Mouse (Mus musculus): ENCODE measurements around the gene Fmod.

Fmod gene

DNA sequence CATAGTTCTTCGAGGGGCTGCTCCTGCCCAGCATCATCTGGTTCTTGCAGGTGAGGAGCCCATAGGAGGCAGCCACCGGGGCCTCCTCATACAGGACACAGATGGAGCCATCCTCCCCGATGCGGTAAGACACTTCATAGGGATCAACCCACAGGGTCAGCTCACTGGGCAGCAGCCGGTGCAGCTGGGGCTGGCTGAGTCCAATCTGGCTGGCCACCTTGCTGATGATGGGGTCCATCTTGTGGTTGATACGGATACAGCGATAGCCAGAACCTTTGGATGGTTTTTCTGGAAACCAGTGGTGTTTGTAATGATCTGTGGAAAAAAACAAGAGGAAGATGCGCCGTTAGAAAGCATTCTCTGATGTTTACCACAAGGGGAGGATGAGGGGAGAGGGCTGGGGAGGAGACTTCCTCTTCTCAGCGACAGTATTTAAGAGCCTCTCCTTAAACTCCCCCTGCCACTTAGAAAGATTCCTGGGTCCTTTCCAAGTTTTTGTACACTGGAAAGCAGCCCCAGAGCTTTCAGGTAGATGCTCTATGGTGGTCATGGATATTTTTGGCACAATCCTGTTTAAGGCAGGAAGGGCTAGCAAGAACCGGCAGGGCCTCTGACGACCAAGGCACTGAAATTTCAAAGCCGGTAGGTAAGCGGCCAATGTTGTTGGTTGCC, 40.5 kb downstream of the Fmod start:
- no peak for DNase-seq

DNA sequence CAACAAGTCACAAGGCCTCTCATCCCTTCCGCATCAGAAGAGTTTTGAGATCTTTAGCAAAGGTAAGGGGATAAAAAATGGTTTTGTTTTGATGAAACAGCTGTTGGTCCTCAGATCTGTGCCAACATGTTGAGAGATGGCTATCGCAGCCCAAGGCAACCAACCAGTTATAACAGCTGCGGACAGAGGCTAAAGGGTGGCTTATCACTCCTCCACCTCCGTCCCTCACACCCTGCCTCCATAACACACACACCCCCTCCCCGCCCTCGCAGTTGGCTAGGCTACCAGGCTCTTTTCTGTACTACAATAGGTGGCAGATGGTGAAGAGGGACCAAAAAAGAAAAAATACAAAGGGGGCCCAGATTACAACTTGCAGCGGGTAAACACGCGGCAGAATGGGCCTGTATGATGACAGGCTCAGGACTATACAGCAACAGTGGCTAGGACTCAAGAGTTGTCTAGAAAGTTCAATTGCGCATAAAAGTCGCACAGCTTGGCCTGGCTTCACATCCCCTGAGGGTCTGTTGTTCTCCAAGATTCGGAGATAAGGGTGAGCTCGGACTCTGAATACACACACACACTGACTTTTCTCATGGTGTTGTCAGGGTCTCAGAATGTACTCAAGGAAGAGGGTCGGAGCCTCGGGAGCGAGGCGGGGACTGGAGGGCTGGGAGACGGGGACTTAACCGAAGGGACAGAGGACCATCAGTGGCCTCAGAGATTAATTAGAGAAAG, 41.2 kb downstream of the Fmod start:
- no peak for DNase-seq

DNA sequence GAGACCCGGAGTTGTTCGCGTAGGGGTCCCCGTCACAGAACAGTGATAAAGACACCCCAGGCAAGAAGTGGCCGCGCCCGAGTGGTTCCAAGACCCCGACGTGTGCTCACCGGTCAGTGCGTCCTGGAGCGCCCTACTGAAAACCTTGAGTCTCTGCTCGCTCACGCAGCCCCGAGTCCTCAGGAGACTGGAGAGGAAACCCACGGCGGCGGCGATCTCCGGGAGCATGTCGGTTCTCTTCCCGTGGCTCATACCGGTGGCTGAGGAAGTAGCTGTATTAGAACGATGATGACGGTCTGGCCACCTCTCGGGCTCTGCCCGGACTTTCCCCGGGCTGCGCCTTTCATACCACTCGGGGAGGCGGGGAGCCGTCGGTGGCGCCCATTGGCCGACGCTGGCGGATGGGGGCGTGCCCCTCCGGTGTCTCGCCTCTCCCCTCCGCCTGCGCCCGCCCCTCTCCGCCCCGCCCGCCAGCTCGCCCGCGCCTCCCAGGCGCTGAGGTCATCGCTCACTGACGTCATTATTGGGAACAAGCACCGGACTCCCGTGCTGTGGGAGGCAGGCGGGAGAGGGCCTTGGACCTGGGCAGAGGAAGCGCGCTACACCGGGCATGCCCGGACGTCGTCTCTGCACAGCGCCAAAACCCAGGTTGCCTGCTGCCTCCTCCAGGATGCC, 41.9 kb downstream of the Fmod start, which contains the start of gene Btg2:
Gene Btg2 (minus strand): TSS at position 319 of the 675 bp plus-strand sequence.
- DNase-seq = peak; percentile 93

DNA sequence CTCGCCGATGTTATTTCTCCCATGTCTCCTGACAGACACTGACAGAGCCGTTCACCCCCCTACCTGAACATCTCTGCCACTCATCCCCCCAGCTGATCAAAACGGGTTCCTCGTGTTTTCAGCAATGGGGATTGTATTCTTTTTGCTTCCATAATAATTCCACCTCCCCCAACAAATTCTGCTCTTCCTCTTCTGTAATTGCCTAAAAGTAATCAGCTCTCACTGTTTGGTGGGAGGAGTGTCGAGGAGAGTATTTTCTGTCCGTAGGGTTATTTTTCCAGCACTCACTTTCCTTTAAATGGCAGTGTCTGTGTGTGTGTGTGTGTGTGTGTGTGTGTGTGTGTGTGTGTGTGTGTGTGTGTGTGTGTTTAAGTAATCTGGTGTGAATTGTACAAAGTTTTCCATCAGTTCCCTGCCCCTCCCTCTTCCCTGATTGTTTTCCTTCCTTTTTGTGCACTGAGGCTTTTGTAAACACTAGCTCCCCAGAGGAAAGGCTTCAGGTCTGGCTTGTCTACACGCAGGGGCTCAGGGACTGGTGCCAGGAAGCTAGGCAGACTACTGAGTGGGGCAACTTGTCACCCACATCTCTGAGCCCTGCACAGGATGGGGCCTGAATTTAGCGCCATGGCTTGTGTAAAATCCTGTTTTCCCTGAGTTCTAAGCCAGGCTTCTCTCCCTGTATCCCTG, 42.6 kb downstream of the Fmod start:
- peak; percentile 55 for DNase-seq

DNA sequence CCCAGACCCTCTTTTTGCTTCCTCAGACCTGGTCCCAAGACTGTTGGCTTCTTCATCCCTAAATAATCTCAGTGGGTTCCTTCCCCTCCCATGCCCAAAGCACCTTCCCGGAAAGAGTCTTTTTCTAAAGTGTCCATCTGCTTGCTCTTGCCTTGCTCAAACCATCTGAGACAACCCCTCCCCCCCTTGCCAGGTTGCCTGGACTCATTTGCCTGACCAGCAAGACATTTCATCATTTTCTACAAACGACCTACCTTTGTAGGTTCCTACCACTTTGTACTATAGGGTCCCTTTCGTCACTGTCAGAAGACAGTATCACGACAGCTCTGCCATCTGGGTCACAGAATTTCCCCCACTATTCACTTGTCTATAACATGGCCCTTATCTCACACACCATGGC, 43.4 kb downstream of the Fmod start:
- no peak for DNase-seq

DNA sequence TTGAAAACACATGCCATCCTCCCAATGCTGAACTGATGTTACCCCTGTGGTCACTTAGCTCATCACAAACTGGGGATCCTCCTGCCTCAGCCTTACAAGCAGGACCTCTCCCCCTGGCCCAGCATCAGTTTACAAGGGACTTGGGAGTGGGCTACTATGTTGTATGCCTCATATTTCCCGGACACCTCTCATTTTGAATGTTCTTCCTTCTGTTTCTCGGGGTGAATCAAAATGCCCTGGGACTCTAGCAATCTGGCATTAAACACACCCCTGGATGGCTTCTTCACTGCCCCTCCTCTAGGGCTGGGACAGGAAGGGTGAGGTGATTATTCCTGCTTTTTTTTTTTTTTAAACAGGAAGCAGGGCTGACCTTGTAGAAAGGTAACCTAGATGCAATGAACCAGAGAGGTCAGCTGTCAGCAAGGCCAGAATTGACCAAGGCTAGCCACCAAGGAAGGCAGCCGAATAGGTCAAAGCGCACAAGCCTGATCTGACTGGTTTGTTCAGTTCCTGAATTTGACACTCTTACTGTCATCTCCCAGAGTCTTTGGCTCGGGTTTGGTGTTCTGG, 43.9 kb downstream of the Fmod start:
- DNase-seq = no peak

DNA sequence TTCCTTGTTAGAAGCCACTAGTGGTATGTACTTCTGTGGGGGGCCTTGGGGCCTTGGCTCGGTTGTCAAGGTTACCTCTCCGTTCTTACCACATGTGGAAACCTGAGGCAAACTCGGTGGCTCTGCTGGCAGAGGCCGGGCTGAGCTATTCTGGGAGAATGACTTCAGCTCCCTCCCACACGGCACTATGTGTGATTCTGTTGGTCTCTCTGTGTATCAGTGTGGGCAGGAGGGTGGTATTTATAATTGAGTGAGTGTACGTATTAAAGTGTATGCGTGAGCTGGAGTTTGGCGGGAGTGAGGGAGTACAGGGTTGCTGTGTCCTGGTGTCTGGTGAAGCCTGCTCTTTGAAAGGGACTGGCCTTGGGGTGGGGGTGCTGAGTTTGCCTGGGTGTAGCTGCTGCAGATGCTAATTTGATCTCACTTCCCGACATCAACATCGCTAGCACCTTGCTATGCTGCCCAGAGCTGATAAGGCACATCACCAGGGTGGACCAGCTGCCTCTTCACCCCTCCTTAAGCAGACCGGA, 46.0 kb downstream of the Fmod start:
- no peak for DNase-seq

DNA sequence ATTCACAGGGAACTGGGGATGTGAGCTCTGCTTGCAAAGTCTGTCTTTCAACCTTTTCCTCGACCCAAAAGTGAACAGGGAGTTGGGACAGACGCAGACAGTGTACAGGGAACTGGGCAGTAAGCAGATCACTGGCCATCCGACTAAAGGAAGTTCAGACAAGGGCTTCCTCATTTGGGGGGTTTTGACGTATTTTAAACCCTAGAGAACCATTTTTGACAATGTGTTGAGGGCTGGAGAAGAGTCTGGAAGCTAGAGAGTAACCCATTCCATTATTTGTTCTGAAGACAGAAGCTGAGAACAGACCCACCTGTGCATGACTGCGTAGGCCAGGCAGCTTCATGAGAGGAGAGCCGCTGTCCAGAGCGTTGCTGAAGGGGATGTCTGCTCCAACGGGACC, 46.6 kb downstream of the Fmod start:
- no peak for DNase-seq

DNA sequence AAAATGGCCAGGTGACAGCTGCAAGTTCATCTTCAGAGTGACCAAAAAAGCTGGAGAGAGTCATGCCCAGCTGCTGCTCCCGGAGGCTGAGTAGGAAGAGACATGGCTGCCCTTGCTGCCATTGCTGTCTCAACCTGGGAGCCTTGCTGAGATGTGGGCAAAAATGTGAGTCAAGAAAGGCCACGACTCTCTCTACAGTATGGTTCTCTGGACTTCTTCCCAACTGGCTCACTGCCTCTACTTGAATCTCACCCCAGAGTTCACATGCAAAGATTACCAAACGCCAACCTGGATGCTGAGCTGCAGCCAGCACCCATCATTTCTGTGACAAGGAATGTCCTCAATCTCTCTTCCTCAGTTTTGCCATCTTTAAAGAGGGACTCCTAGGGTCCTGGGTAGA, 47.1 kb downstream of the Fmod start:
- DNase-seq = no peak

DNA sequence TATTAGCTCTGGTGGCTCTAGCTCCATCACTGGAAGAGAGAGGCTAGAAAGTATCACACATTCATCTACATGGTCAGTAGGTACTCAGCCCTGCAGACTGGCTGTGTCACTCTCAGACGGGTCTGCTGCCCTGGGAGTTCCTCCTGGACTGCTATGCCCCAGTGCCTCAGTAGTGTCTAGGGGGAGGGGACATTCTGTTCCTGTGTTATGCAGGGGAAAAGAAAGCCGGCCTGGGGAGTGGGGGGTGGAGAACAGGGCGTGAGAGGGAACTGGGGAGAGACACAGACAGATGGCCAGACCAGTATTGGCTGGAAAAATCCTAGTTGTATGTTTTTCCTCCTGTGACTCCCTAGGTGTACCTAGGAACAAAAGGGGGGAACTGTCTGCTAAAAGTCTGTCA, 49.0 kb downstream of the Fmod start:
- DNase-seq = no peak

DNA sequence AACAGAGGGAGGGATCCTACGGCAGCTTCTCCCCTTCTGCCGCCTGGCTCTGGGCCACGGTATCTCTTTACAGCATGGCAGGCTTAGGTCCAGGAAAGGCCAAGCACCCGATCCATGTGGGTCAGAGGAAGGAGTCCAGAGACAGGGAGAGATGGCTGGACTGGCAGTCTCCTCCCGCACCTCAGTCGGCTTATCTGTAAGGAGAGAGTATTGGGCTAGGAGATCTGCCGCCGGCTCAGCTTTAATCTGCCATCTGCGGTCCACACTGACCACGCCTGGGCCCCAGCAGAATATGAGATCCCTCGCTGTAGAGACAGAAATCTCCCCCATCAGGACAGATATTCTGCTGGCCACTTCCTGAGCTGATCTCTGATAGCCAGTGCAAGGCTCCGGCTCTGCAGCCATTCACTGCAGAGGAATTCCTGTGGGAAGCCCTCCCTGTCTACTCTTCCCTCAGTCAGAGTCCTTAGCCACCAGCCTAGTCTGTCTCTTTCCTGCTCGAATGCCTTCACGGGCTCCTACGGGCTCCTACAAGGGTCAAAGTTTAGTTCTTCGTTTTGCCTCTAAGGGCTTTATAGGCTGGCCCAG, 49.9 kb downstream of the Fmod start:
- no peak for DNase-seq

DNA sequence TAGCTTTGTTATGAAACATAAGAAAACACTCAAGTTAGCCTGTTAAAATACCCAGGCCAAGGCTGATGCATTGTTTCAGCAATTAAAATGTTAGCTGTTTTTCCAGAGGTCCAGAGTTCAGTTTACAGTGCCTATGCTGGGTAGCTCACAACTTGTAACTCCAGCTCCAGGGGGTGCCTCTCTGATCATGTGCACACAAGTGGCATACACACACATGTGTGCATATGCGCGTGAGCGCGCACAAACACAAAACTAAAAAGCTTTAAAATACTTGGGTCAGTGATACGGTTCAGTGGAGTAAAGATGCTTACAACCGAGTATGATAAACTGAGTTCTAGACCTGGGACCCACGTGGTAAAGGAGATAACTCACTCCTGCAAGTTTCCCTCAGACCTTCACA, 52.0 kb downstream of the Fmod start:
- DNase-seq = no peak

DNA sequence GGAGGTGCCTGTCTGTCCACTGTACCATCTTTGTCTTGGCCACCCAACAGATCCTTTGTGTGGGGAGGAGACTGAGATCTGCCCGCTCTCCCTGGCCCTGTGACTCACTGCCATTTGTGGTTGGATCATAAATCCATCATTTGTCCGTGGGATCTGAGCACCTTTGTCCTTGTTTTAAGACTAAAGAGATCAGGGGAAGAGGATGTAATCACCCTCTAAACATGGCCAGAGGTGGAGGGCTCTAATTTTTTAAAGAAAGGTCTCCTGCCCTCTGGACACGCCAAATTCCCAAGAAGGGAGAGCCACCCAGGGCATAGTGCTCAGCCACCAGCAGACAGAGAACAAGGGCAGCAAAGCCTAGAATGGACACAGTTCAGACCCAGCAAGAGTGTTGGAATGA, 54.8 kb downstream of the Fmod start:
- DNase-seq = no peak

DNA sequence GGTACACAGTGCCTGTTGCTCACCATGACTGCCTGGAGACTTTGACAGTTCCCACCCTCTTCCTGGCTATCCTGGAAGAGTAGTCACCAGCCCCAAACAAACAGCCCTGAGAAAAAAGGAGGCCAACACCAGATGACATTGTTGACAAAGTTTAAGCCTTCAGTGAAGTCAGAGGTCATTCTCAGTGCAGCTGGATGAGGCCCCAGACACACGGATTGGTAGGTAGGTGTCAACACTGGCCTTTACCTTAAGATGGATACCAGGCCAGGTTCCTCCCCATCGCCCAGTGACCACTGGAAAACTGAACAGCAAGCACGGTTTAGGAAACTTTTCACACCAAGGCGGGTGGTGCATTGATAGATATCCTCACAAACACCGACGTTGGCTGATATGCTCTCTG, 55.3 kb downstream of the Fmod start:
- no peak for DNase-seq

DNA sequence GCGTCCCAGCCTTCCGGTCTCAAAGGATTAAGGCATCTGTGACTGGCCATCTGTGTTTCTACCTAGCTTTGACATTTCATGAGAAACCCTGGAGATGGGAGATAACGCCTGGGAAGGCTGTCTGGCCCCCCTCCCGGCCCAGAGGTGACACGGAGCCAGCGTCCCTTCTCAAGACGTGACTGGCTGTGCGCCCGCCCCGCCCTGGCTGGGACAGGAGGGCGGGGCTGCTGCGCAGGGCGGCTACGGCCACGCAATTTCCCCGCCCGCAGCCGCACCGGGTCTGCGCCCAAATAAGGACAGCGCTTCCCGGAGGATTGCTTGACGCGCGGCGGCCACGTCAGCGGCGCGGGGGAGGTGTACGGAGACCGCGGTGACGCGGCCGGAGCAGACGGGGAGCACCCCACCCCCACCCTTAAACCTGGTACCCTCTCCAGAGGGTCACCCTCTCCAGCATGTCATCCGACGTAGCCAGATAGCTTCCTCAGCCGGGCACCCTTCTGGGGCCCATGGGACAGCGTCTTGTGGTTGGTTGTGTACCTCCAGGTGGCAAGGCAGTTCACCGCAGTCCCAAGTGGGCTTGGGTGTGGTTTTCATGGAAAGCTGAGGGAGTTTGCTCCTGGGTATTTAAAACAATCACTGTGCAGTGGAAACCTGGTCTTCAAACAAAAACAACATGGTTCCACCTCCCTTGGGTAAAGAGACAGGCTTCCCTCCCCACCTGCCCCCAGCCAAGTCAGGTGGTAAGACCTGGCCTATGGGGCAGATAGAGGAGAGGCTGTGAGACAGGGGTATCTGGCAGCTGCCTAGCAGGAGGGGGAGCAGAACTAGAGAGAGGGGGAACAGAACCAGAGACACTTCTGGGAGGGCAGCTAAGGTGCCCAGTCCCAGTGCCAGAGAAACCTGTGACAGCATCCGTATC, 56.1 kb downstream of the Fmod start:
- DNase-seq = peak; percentile 82

DNA sequence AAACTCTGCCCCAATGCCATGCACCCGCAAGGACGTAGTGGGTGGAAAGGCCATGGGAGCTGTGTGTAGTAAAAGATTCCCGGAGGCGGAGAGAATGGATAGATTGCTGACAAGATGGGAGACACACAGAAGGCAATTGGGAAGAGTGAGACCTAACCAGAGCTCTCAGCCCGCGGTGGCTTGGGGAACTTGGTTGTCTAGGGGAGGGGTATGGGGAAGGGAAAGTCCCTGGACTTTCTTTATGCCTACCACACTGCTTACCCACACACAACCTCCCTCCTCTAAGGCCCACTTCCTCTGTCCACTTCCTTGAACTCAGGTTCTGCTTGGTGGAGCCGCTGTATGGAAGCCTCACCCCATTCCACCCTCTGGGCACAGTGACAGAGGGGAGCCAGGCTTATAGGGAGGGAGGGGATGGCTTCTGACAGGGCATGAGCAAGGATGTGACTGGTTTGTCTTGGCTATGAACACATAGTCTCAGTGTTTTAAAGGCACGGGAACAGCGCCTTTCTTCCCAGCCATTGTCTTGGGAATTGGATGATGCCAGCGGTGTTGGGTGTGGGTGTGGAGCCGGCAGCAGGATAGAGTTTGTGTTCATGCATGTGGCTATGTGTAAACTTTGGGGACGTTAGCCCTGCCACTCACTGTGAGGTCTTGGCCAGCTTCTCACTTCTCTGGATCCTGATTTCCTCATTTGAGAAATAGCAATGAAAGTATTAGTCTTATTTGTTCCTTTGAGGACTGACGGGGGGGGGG, 56.9 kb downstream of the Fmod start:
- DNase-seq = no peak

DNA sequence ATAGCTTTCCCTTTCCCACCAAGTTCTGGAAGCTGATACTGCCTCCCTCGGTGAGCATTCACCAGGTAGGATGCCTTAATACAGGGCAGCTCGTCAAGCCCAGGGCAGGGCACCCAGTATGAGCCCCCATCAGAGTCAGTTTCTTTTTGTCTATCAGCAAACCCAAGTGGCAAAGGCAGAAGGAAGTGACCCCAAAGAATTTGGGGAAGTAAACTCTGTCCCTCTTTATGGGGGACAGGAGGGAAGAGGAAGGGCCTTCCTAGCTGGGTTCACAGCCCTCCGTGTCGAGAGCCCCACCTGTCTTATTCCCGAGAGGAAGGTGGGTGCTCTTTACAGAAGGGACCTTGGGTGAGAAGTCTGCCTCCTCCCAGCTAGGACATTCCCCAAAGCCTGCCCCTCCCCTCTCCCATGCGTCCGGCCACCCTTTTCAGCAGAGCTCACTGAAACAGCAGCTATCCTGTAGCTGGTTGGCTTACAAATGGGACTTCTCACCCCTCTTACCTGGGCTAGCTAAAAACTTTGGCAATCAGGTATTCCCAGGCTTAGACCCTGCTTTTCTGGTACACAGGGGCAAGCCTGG, 58.1 kb downstream of the Fmod start:
- DNase-seq = no peak

DNA sequence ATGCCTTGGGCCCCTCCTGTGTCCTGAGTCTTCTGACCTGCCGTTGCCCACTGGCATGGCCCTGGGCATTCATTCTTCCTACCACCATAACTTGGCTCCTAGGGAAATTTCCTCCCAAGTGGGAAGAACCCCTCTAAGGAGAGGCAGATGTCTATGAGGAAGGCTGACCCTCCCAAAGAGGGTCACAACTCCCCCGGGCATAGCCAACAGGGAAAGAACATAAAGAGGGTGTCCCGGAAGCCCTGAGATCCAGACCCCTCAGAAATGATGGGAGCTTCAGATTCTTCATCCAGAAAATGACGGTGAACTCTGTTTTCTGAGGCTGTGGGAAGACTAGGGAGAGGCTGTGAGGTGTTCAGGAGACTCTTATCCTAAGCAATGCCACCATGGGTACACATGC, 58.7 kb downstream of the Fmod start:
- DNase-seq = no peak

DNA sequence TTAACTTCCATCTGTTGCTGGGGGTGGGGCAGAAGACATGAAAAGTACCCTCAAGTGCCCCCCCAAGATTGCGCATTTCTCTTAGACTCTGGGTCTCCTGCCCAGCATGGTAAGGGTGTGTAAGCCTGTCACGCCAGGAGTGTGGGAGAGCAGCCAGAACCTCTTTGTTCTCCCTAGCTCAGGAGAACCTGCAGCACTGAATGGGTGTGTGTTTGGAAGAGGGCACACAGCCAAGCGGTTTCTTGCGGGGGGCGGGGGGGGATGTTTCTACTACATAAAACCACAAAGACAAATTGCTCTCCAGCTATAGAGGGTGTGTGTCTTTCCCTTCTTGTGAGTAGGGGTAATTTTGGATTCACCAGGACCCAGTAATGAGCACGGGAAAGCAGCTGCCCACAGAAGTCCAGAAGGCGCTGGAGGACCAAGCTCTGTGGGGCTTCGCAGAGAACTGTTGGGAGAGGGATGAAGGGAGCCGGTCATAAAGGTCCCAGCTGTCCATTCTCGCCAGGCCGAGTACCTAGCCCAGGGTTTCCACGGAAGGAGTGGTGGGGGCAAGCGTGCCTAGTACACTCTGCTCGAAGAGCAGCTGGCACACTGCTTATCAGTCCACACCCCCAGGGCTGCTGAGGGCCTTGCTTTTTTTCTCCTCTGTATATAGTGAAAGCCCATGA, 59.3 kb downstream of the Fmod start:
- peak; percentile 60 for DNase-seq
